In the genomic region with DNA sequence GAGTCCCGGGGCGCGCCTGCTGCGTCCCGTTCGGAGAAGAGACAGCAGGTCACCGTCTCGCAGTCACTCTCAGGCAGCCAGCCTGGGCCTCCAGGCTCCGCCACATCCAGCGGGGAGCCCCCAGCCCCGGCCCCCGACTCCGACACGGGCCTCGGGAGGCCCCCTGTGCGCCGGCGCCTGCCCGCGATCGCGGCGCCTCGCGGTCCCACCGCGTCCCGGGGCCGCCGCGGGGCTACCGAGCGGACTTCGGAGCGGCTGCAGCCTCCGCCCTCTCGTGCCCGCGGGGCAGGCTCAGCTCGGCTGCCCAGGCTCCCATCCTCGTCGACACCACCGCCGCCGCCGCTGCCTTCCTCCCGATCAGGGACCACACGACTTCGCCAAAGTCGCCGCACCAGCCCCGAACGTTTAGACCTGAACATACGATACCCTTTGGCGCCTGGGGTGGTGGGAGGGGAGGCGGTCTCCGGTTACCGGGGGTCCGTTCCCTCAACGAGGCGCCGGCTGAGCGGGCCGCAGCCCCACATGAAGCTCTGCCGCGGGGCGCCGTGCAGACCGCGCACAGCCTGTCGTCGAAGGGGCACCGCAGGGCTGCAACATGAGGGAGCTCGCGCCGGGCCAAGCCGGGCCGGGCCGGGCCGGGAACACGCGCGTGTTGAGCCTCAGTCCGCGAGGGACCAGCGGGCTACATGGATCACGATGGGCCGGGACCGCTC, we compare ENCODE assay signal across 8 mouse cellular contexts. TPM values are rescaled to one million over a fixed set of nuclear protein-coding genes. Genes with fewer than 3 reads are reported as not detected.
DNase-seq lines count a peak whose midpoint lies in the region; ATAC-seq and TF ChIP-seq lines count a peak whose summit lies in the region.

No protein-coding gene starts in this region.

- no peaks in the 10 kb centered on the region for H3K9me3 ChIP-seq in forebrain, embryonic 10.5 days
- no peaks in the 10 kb centered on the region for H3K9me3 ChIP-seq in hindbrain, embryonic 13.5 days
- no peaks in the 10 kb centered on the region for H3K9me3 ChIP-seq in liver, embryonic 16.5 days (replicated peaks; ENCODE audit: control insufficient read depth, low read length)

- H3K4me3 ChIP-seq in forebrain, embryonic 10.5 days: peak overlapping the region; percentile 90
- peak overlapping the region; percentile 59 for H3K4me3 ChIP-seq in hindbrain, embryonic 13.5 days
- peak overlapping the region; percentile 69 for H3K4me3 ChIP-seq in liver, embryonic 16.5 days (ENCODE audit: low read depth, low read length)
- peak overlapping the region; percentile 73 for H3K4me3 ChIP-seq in small intestine, adult 2 months (ENCODE audit: low read depth, low read length)

- H3K36me3 ChIP-seq in forebrain, embryonic 10.5 days (replicated peaks): 0 out of 2 replicates have a peak, but pooled peaks cover 3% of the 10 kb centered on the region
- H3K36me3 ChIP-seq in hindbrain, embryonic 13.5 days: no peaks in the 10 kb centered on the region
- H3K36me3 ChIP-seq in liver, embryonic 16.5 days (ENCODE audit: control insufficient read depth, insufficient read depth): no peaks in the 10 kb centered on the region
- no peaks in the 10 kb centered on the region for H3K36me3 ChIP-seq in small intestine, adult 2 months (ENCODE audit: control insufficient read depth, insufficient read depth, low read length)

- peaks cover 53% of the 10 kb centered on the region for H3K27me3 ChIP-seq in forebrain, embryonic 10.5 days (ENCODE audit: poor library complexity, severe bottlenecking)
- peaks cover 73% of the 10 kb centered on the region for H3K27me3 ChIP-seq in hindbrain, embryonic 13.5 days
- H3K27me3 ChIP-seq in liver, embryonic 16.5 days (ENCODE audit: control insufficient read depth, insufficient read depth, low read depth, low read length): peaks cover 48% of the 10 kb centered on the region
- no peaks in the 10 kb centered on the region for H3K27me3 ChIP-seq in small intestine, adult 2 months (ENCODE audit: control insufficient read depth, insufficient read depth, low read length)

- ATAC-seq in hindbrain, embryonic 13.5 days (ENCODE audit: low FRiP score): no peak
- ATAC-seq in liver, embryonic 16.5 days (ENCODE audit: low read depth): no peak

- peaks cover 99% of the 10 kb centered on the region for H3K4me1 ChIP-seq in forebrain, embryonic 10.5 days
- peaks cover 74% of the 10 kb centered on the region for H3K4me1 ChIP-seq in hindbrain, embryonic 13.5 days (replicated peaks)
- H3K4me1 ChIP-seq in liver, embryonic 16.5 days (ENCODE audit: control insufficient read depth, low read depth, low read length): peaks cover 82% of the 10 kb centered on the region
- peaks cover 15% of the 10 kb centered on the region for H3K4me1 ChIP-seq in small intestine, adult 2 months (ENCODE audit: control insufficient read depth, insufficient read depth, insufficient read length, low read length)

- H3K4me2 ChIP-seq in hindbrain, embryonic 13.5 days: peak overlapping the region; percentile 87
- peak overlapping the region; percentile 99 for H3K4me2 ChIP-seq in liver, embryonic 16.5 days (ENCODE audit: low read depth, low read length)

- DNase-seq in urinary bladder, adult 18-20 months (ENCODE audit: low spot score in 2 of 2): peak; percentile 11 to 62
- DNase-seq in urinary bladder, postnatal 4 days (ENCODE audit: low spot score in 2 of 2): no peak
- peak; percentile 60 for DNase-seq in forebrain, embryonic 10.5 days (ENCODE audit: extremely low spot score, low spot score)
- DNase-seq in layer of hippocampus, adult 9-11 months: no peak
- DNase-seq in frontal cortex, postnatal 36 days (ENCODE audit: low spot score in 2 of 2): no peak

- no peak for TF ChIP-seq POLR2A in small intestine, adult 2 months (IDR thresholded peaks at IDR 0.05; ENCODE audit: low read depth, low read length)

- TF ChIP-seq CTCF in small intestine, adult 2 months (IDR thresholded peaks at IDR 0.05; ENCODE audit: extremely low read depth, insufficient read length, insufficient replicate concordance, low read depth, low read length): no peak

- under 1% methylated on average over 81 of the region's 89 CpGs for WGBS in forebrain, embryonic 10.5 days
- 0% methylated on average over 86 of the region's 89 CpGs for WGBS in hindbrain, embryonic 13.5 days
- WGBS in liver, embryonic 16.5 days (ENCODE audit: insufficient replicate concordance): under 1% methylated on average over 83 of the region's 89 CpGs
- 1% methylated on average over 89 of the region's 89 CpGs for WGBS in small intestine, adult 2 months

- peak overlapping the region; percentile 88 for H3K9ac ChIP-seq in hindbrain, embryonic 13.5 days
- peak overlapping the region; percentile 59 for H3K9ac ChIP-seq in liver, embryonic 16.5 days (ENCODE audit: low read depth, low read length)

- H3K27ac ChIP-seq in forebrain, embryonic 10.5 days: peak overlapping the region; percentile 97
- peak overlapping the region; percentile 82 for H3K27ac ChIP-seq in hindbrain, embryonic 13.5 days
- peak overlapping the region; percentile 62; the same call in 1 of the 2 replicates for H3K27ac ChIP-seq in liver, embryonic 16.5 days (ENCODE audit: low read length)
- peak overlapping the region; percentile 70 for H3K27ac ChIP-seq in small intestine, adult 2 months (ENCODE audit: insufficient read depth, low read depth, low read length)

RNA-seq across cellular contexts. Expression of gene Smad6, which starts 1.1 kb away (rescaled TPM):
- 3.6 and 3.7 TPM in 2 replicates for polyA plus RNA-seq in forebrain, embryonic 10.5 days (2016; fragmentation: Nextera tagmentation; extraction: Ambion mirVana)
- 2.3 and 2.8 TPM in 2 replicates for polyA plus RNA-seq in hindbrain, embryonic 13.5 days (2015; fragmentation: Nextera tagmentation; extraction: Ambion mirVana)
- polyA plus RNA-seq in liver, embryonic 16.5 days (2015; fragmentation: Nextera tagmentation; extraction: Ambion mirVana): 1.3 and 1.9 TPM in 2 replicates
- polyA plus RNA-seq in small intestine, adult 2 months (2012; rRNA removed): 45.7 and 90.4 TPM in 2 replicates

Comparison
In these comparisons a context has a peak if more than half of its experiments do, and no peak if none do; other contexts are left out.
1. DNase-seq: peak in urinary bladder, adult 18-20 months (2 of 2) and forebrain, embryonic 10.5 days (single experiment); none in urinary bladder, postnatal 4 days (0 of 2), layer of hippocampus, adult 9-11 months (single experiment) and frontal cortex, postnatal 36 days (0 of 2).
2. Peak in every context shown above with its lines, with median percentiles within 50 percentile points of each other: H3K27ac ChIP-seq and H3K4me3 ChIP-seq.